Mouse (Mus musculus): ENCODE measurements around the gene Uncx. TPM values are rescaled to one million over a fixed set of nuclear protein-coding genes. Genes with fewer than 3 reads are reported as not detected.

Gene Uncx
- polyA plus RNA-seq, 1 experiment, result not detected

DNA sequence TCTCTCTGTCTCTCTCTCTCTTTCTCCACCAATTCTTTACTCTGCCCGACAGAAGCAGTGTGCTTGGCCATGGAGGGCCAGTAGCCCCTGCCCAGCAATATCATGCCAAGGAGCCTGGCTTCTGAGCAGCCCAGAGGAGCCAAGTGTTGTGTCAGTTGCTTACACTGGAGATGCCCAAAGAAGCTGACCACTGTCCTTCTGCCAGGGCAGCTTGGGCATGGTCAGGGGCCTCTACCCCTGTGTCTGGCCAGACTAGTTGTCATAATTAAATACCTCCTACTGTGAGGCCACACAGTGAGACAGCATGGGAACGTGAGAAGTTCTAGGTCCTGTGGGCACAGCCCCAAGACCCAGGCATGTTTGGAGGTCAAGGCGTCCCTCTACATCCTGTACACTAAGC lies 49.6 kb downstream of the Uncx start:
- no peaks in the 10 kb centered on the region; the same call in 1 of the 2 replicates for H3K4me1 ChIP-seq
- no peak overlapping the region for H3K4me3 ChIP-seq (replicated peaks)
- peaks cover 79% of the 10 kb centered on the region for H3K27me3 ChIP-seq (replicated peaks)
- TF ChIP-seq GATA1 (IDR thresholded peaks at IDR 0.05; ENCODE audit: borderline replicate concordance, low read length) (no peak), FLI1 (IDR thresholded peaks at IDR 0.05; ENCODE audit: low read length) (no peak)
- H3K36me3 ChIP-seq (replicated peaks; ENCODE audit: low read length), result no peaks in the 10 kb centered on the region
- H3K9me3 ChIP-seq, result peaks cover 5% of the 10 kb centered on the region

DNA sequence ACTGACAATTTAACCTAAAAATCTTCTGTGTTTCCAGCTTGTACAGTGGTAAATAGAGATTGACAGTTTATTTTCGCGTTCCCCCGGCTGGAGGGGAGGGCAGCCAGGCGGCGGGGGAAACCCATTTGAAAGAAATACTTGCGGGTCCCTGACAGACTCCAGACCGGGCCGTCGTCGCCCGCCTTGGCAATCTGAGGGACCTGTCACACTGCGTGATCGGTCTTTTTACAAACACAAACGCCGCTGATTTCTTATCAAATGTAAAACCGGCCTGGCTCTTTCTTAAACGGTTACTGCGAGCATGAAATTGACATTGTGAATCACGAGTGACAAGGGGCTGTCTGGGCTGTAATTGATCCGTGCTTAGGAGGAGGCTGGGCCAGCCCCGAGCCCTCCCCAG lies 50.5 kb downstream of the Uncx start:
- Histone ChIP-seq H3K4me1 (no peaks in the 10 kb centered on the region; the same call in 1 of the 2 replicates), H3K4me3 (replicated peaks) (no peak overlapping the region), H3K9me3 (no peaks in the 10 kb centered on the region), H3K27me3 (replicated peaks) (peaks cover 85% of the 10 kb centered on the region), H3K36me3 (replicated peaks; ENCODE audit: low read length) (no peaks in the 10 kb centered on the region)
- TF ChIP-seq GATA1 (IDR thresholded peaks at IDR 0.05; ENCODE audit: borderline replicate concordance, low read length) (no peak), FLI1 (IDR thresholded peaks at IDR 0.05; ENCODE audit: low read length) (no peak)

DNA sequence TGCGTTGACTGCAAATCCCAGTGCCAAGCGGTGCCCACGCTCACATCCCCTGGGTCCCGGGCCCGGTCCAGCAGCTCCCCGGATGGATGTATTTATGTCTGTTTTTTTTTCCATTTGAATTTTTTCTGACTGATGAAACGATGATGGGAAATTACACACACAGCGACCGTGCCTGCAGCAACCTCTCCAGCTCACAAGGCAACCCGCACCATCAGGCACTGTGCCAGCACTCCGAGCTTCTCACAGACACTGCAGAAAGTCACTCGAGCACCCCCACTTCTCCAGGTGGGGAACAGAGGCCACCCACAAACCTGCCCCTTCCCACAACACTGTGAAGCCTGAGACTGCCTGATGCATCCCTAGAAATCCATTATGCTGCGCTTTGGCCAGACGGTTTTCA lies 51.7 kb downstream of the Uncx start:
- Histone ChIP-seq H3K4me3 (replicated peaks) (no peak overlapping the region), H3K27me3 (replicated peaks) (peaks cover 87% of the 10 kb centered on the region), H3K9me3 (no peaks in the 10 kb centered on the region), H3K36me3 (replicated peaks; ENCODE audit: low read length) (no peaks in the 10 kb centered on the region), H3K4me1 (no peaks in the 10 kb centered on the region; the same call in none of the 2 replicates)
- no peak for TF ChIP-seq FLI1 (IDR thresholded peaks at IDR 0.05; ENCODE audit: low read length)
- TF ChIP-seq GATA1 (IDR thresholded peaks at IDR 0.05; ENCODE audit: borderline replicate concordance, low read length), result no peak

Other genes with a start within 250 kb of the Uncx start
- 25.6 and 59.2 TPM in 2 replicates for gene Adap1, start 217.9 kb upstream of the Uncx start, polyA plus RNA-seq (2012; ENCODE audit: insufficient read depth, low replicate concordance)
- 51.4 and 67.9 TPM in 2 replicates for gene Cox19, start 192.1 kb upstream of the Uncx start, polyA plus RNA-seq (2012; ENCODE audit: insufficient read depth, low replicate concordance)
- gene Cyp2w1, start 190.9 kb upstream of the Uncx start, polyA plus RNA-seq (2012; ENCODE audit: insufficient read depth, low replicate concordance), result not detected in 2 replicates
- gene Gpr146, start 165.8 kb upstream of the Uncx start, polyA plus RNA-seq (2012; ENCODE audit: insufficient read depth, low replicate concordance), result 54.8 and 69.9 TPM in 2 replicates
- gene C130050O18Rik, start 138.2 kb upstream of the Uncx start, polyA plus RNA-seq (2012; ENCODE audit: insufficient read depth, low replicate concordance), result 1.8 TPM in 1 of 2 replicates, not detected in the other
- not detected in 2 replicates for gene Gper1, start 120.3 kb upstream of the Uncx start, polyA plus RNA-seq (2012; ENCODE audit: insufficient read depth, low replicate concordance)
- 23.2 and 41.2 TPM in 2 replicates for gene 3110082I17Rik, start 83.0 kb upstream of the Uncx start, polyA plus RNA-seq (2012; ENCODE audit: insufficient read depth, low replicate concordance)
- 0.53 and 3.6 TPM in 2 replicates for gene Zfand2a, start 58.9 kb upstream of the Uncx start, polyA plus RNA-seq (2012; ENCODE audit: insufficient read depth, low replicate concordance)
- 54.5 and 69.6 TPM in 2 replicates for gene Micall2, start 192.8 kb downstream of the Uncx start, polyA plus RNA-seq (2012; ENCODE audit: insufficient read depth, low replicate concordance)
- 42.9 and 56.6 TPM in 2 replicates for gene Ints1, start 232.2 kb downstream of the Uncx start, polyA plus RNA-seq (2012; ENCODE audit: insufficient read depth, low replicate concordance)
- 26.5 and 40.1 TPM in 2 replicates for gene Mafk, start 248.0 kb downstream of the Uncx start, polyA plus RNA-seq (2012; ENCODE audit: insufficient read depth, low replicate concordance)

Data from megakaryocyte, embryonic 14.5 days (primary cell).